Mouse (Mus musculus): Measurements from ENCODE around the gene Lcn11. TPM values are rescaled to one million over a fixed set of nuclear protein-coding genes. Genes with fewer than 3 reads are reported as not detected.

The Lcn11 gene
- polyA plus RNA-seq, 1 experiment from 2014 or later: not detected

GRCm38 (mm10) chr2:25773507-25773906, 3.3 kb upstream of the Lcn11 start:
- H3K9ac ChIP-seq (ENCODE audit: low read length): no peak overlapping the region
- no peak for ATAC-seq (ENCODE audit: insufficient number of reproducible peaks, low FRiP score, low TSS enrichment, low read depth)
- no peaks in the 10 kb centered on the region for H3K27me3 ChIP-seq (ENCODE audit: control insufficient read depth, insufficient read depth, low read length)
- no peak overlapping the region for H3K27ac ChIP-seq (replicated peaks; ENCODE audit: low read depth, low read length)
- WGBS: 79% methylated on average over 2 of the region's 2 CpGs
- no peaks in the 10 kb centered on the region for H3K9me3 ChIP-seq (ENCODE audit: control insufficient read depth, low read length)
- no peak for DNase-seq (ENCODE audit: low spot score)
- no peaks in the 10 kb centered on the region for H3K4me1 ChIP-seq (ENCODE audit: control insufficient read depth, insufficient read depth, low read length)
- H3K4me2 ChIP-seq (ENCODE audit: low read depth, severe bottlenecking): no peak overlapping the region
- no peaks in the 10 kb centered on the region for H3K36me3 ChIP-seq (ENCODE audit: control insufficient read depth, insufficient read depth, low read length)
- no peak overlapping the region for H3K4me3 ChIP-seq (ENCODE audit: low read depth, low read length)

DNA sequence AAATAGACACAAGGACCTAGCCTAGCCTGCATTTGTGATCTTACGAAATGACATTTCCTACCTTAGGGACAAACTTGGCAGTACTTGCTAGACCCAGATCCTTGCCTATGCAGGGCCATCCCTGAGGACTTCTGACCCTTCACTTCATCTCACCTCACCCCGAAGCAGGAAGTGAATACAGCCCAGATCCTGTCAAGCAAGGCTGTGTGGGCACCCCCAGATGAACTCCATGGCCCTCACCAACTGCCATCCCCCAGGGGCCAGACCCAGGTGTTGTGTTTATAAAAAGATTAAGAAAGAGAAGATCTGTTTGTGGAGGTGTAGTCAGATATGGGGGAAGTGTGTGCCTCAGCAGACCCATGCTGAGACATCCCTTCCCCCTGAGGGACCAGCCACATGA, 2.2 kb upstream of the Lcn11 start:
- DNase-seq (ENCODE audit: low spot score) (no peak), ATAC-seq (ENCODE audit: insufficient number of reproducible peaks, low FRiP score, low TSS enrichment, low read depth) (no peak)
- 89% methylated on average over 2 of the region's 2 CpGs for WGBS
- no peaks in the 10 kb centered on the region for H3K9me3 ChIP-seq (ENCODE audit: control insufficient read depth, low read length)
- H3K36me3 ChIP-seq (ENCODE audit: control insufficient read depth, insufficient read depth, low read length): no peaks in the 10 kb centered on the region
- H3K4me3 ChIP-seq (ENCODE audit: low read depth, low read length): no peak overlapping the region
- H3K9ac ChIP-seq (ENCODE audit: low read length): no peak overlapping the region
- H3K27ac ChIP-seq (replicated peaks; ENCODE audit: low read depth, low read length): no peak overlapping the region
- H3K27me3 ChIP-seq (ENCODE audit: control insufficient read depth, insufficient read depth, low read length): no peaks in the 10 kb centered on the region
- H3K4me2 ChIP-seq (ENCODE audit: low read depth, severe bottlenecking): no peak overlapping the region
- no peaks in the 10 kb centered on the region for H3K4me1 ChIP-seq (ENCODE audit: control insufficient read depth, insufficient read depth, low read length)

DNA sequence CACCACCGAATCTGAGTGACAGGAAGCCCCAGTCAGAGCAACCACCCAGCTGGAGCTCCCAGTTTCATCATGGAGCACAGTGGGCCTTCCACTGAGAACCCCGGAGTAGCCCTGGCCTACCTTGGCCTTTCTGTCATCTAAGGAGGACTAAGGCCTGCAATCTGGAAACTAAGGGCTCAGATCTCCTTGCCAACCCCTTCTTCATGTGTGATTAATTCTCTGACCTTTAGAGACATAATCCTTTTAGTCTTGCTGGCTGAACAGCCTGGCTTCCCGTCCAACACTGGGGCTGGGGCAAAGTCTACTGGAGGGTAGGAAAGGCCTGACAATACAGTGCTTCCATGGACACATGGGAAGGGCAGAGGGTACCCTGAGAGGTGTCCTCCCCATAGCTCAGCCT, 826 bp upstream of the Lcn11 start:
- no peak overlapping the region for H3K27ac ChIP-seq (replicated peaks; ENCODE audit: low read depth, low read length)
- ATAC-seq (ENCODE audit: insufficient number of reproducible peaks, low FRiP score, low TSS enrichment, low read depth) (no peak), DNase-seq (ENCODE audit: low spot score) (no peak)
- no peaks in the 10 kb centered on the region for H3K4me1 ChIP-seq (ENCODE audit: control insufficient read depth, insufficient read depth, low read length)
- no peaks in the 10 kb centered on the region for H3K9me3 ChIP-seq (ENCODE audit: control insufficient read depth, low read length)
- no peak overlapping the region for H3K4me2 ChIP-seq (ENCODE audit: low read depth, severe bottlenecking)
- H3K36me3 ChIP-seq (ENCODE audit: control insufficient read depth, insufficient read depth, low read length): no peaks in the 10 kb centered on the region
- 80% methylated on average over 3 of the region's 3 CpGs for WGBS
- H3K27me3 ChIP-seq (ENCODE audit: control insufficient read depth, insufficient read depth, low read length): no peaks in the 10 kb centered on the region
- H3K4me3 ChIP-seq (ENCODE audit: low read depth, low read length): no peak overlapping the region
- no peak overlapping the region for H3K9ac ChIP-seq (ENCODE audit: low read length)

DNA sequence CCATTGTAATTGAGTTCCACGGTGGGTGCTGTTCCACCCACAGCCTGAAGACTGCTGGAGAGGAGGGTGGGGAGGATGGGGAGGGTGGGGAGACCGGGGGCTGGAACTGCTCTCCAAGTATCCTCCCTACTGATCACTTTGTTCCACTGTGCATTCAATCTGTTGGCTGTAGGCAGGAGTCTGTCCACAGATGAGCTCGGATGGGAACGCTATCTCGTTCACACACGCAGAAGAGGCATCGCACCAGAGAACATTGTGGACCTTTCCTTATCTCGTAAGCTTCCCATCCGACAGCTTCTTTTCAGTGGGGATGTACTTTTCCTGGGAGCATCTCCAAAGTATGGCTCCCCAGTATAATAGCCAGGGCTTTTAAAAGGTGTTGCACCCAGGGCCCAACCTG, 2.3 kb downstream of the Lcn11 start:
- no peaks in the 10 kb centered on the region for H3K9me3 ChIP-seq (ENCODE audit: control insufficient read depth, low read length)
- H3K4me1 ChIP-seq (ENCODE audit: control insufficient read depth, insufficient read depth, low read length): no peaks in the 10 kb centered on the region
- ATAC-seq (ENCODE audit: insufficient number of reproducible peaks, low FRiP score, low TSS enrichment, low read depth) (no peak), DNase-seq (ENCODE audit: low spot score) (no peak)
- no peak overlapping the region for H3K27ac ChIP-seq (replicated peaks; ENCODE audit: low read depth, low read length)
- no peaks in the 10 kb centered on the region for H3K36me3 ChIP-seq (ENCODE audit: control insufficient read depth, insufficient read depth, low read length)
- H3K4me3 ChIP-seq (ENCODE audit: low read depth, low read length): no peak overlapping the region
- no peaks in the 10 kb centered on the region for H3K27me3 ChIP-seq (ENCODE audit: control insufficient read depth, insufficient read depth, low read length)
- 93% methylated on average over 9 of the region's 9 CpGs for WGBS
- no peak overlapping the region for H3K9ac ChIP-seq (ENCODE audit: low read length)
- H3K4me2 ChIP-seq (ENCODE audit: low read depth, severe bottlenecking): no peak overlapping the region

DNA sequence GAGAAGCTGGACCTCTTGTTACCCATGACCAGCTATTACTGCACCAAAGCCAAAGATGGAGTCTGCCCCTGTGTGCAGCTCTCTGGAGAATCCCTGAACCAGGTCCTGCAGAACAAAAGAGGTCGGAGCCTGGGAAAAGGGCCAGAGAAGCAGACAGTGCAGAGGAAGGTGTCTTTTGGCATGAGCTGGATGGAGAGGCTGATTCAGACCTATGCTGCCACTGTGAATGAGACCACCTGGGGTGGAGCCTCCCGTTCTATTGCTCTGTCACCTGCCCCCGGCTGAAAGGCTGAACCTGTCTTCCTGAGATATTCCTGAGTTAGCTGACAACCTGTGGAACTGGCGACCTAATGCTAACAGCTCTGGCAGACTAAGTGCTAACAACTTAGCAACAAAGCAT, 4.1 kb downstream of the Lcn11 start:
- H3K4me2 ChIP-seq (ENCODE audit: low read depth, severe bottlenecking): no peak overlapping the region
- H3K9me3 ChIP-seq (ENCODE audit: control insufficient read depth, low read length): no peaks in the 10 kb centered on the region
- H3K4me1 ChIP-seq (ENCODE audit: control insufficient read depth, insufficient read depth, low read length): no peaks in the 10 kb centered on the region
- no peak overlapping the region for H3K4me3 ChIP-seq (ENCODE audit: low read depth, low read length)
- H3K36me3 ChIP-seq (ENCODE audit: control insufficient read depth, insufficient read depth, low read length): no peaks in the 10 kb centered on the region
- no peak overlapping the region for H3K9ac ChIP-seq (ENCODE audit: low read length)
- DNase-seq (ENCODE audit: low spot score) (no peak), ATAC-seq (ENCODE audit: insufficient number of reproducible peaks, low FRiP score, low TSS enrichment, low read depth) (no peak)
- WGBS: 45% methylated on average over 4 of the region's 4 CpGs
- H3K27ac ChIP-seq (replicated peaks; ENCODE audit: low read depth, low read length): no peak overlapping the region
- no peaks in the 10 kb centered on the region for H3K27me3 ChIP-seq (ENCODE audit: control insufficient read depth, insufficient read depth, low read length)

DNA sequence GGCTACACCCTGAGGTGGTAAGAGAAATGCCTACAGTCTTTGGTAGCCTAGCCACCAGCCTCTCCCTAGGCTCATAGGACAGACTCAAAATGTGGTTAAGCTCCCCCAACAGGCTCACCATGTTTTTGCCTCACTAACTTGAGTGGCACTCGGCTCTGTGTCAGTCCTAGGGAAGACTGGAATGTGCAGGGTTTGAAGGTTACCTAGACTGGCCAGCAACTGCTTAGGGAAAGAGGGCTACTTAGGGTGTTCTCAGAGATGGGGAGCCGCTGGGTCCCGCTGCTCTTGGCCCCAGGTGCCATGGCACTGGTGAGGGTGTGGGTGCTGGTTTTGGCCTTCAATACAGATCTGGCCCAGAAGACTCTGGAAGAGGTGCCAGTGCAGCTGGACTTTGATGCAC, 5.1 kb downstream of the Lcn11 start, which contains the start of gene Gm13539:
TSS of gene Gm13539 (plus strand) at position 301 of the 400 bp plus-strand sequence.
- no peak for DNase-seq (ENCODE audit: low spot score)
- Histone ChIP-seq H3K4me2 (ENCODE audit: low read depth, severe bottlenecking) (no peak within 1 kb of the TSS), H3K36me3 (ENCODE audit: control insufficient read depth, insufficient read depth, low read length) (no peaks in the 10 kb centered on the region), H3K9me3 (ENCODE audit: control insufficient read depth, low read length) (no peaks in the 10 kb centered on the region), H3K4me3 (ENCODE audit: low read depth, low read length) (no peak within 1 kb of the TSS), H3K27ac (replicated peaks; ENCODE audit: low read depth, low read length) (no peak within 1 kb of the TSS), H3K4me1 (ENCODE audit: control insufficient read depth, insufficient read depth, low read length) (no peaks in the 10 kb centered on the region), H3K9ac (ENCODE audit: low read length) (no peak within 1 kb of the TSS), H3K27me3 (ENCODE audit: control insufficient read depth, insufficient read depth, low read length) (no peaks in the 10 kb centered on the region)
- ATAC-seq (ENCODE audit: insufficient number of reproducible peaks, low FRiP score, low TSS enrichment, low read depth): no peak
- 84% methylated on average over 3 of the region's 3 CpGs for WGBS

GRCm38 (mm10) chr2:25785573-25786322, 8.9 kb downstream of the Lcn11 start:
- WGBS: 75% methylated on average over 5 of the region's 5 CpGs
- no peaks in the 10 kb centered on the region for H3K4me1 ChIP-seq (ENCODE audit: control insufficient read depth, insufficient read depth, low read length)
- DNase-seq (ENCODE audit: low spot score) (no peak), ATAC-seq (ENCODE audit: insufficient number of reproducible peaks, low FRiP score, low TSS enrichment, low read depth) (no peak)
- no peak overlapping the region for H3K4me2 ChIP-seq (ENCODE audit: low read depth, severe bottlenecking)
- no peak overlapping the region for H3K9ac ChIP-seq (ENCODE audit: low read length)
- no peak overlapping the region for H3K27ac ChIP-seq (replicated peaks; ENCODE audit: low read depth, low read length)
- H3K9me3 ChIP-seq (ENCODE audit: control insufficient read depth, low read length): no peaks in the 10 kb centered on the region
- no peaks in the 10 kb centered on the region for H3K36me3 ChIP-seq (ENCODE audit: control insufficient read depth, insufficient read depth, low read length)
- no peak overlapping the region for H3K4me3 ChIP-seq (ENCODE audit: low read depth, low read length)
- H3K27me3 ChIP-seq (ENCODE audit: control insufficient read depth, insufficient read depth, low read length): no peaks in the 10 kb centered on the region

DNA sequence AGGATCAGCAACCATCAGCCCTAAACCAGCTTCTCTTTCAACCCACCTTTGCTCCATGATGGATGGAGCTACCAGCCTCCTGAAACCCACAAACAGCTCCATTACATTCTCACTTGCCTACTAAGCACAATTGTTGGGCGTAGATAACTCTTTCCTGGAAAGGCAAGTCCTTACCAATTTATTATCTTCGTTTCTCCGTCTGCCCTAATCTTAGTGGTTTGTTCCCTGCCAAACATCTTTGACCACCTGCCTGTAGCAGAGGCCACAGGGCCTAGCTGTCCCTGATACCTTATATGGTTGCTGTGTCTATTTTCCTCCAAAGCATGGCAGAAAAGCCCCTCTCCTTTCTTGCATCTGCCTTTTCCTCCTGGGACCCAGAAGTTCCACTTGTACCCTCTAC, 12.3 kb downstream of the Lcn11 start:
- ATAC-seq (ENCODE audit: insufficient number of reproducible peaks, low FRiP score, low TSS enrichment, low read depth) (no peak), DNase-seq (ENCODE audit: low spot score) (no peak)
- Histone ChIP-seq H3K4me2 (ENCODE audit: low read depth, severe bottlenecking) (no peak overlapping the region), H3K4me1 (ENCODE audit: control insufficient read depth, insufficient read depth, low read length) (no peaks in the 10 kb centered on the region), H3K27me3 (ENCODE audit: control insufficient read depth, insufficient read depth, low read length) (no peaks in the 10 kb centered on the region), H3K9me3 (ENCODE audit: control insufficient read depth, low read length) (no peaks in the 10 kb centered on the region), H3K36me3 (ENCODE audit: control insufficient read depth, insufficient read depth, low read length) (no peaks in the 10 kb centered on the region), H3K9ac (ENCODE audit: low read length) (no peak overlapping the region), H3K4me3 (ENCODE audit: low read depth, low read length) (no peak overlapping the region), H3K27ac (replicated peaks; ENCODE audit: low read depth, low read length) (no peak overlapping the region)
- WGBS: 91% methylated on average over 3 of the region's 3 CpGs

GRCm38 (mm10) chr2:25797635-25798034, 20.8 kb downstream of the Lcn11 start:
- 33% methylated on average over 2 of the region's 2 CpGs for WGBS
- Histone ChIP-seq H3K27ac (replicated peaks; ENCODE audit: low read depth, low read length) (no peak overlapping the region), H3K9ac (ENCODE audit: low read length) (no peak overlapping the region), H3K9me3 (ENCODE audit: control insufficient read depth, low read length) (no peaks in the 10 kb centered on the region), H3K4me2 (ENCODE audit: low read depth, severe bottlenecking) (no peak overlapping the region), H3K4me1 (ENCODE audit: control insufficient read depth, insufficient read depth, low read length) (no peaks in the 10 kb centered on the region), H3K36me3 (ENCODE audit: control insufficient read depth, insufficient read depth, low read length) (no peaks in the 10 kb centered on the region), H3K27me3 (ENCODE audit: control insufficient read depth, insufficient read depth, low read length) (no peaks in the 10 kb centered on the region), H3K4me3 (ENCODE audit: low read depth, low read length) (no peak overlapping the region)
- ATAC-seq (ENCODE audit: insufficient number of reproducible peaks, low FRiP score, low TSS enrichment, low read depth) (no peak), DNase-seq (ENCODE audit: low spot score) (peak; percentile 27)

Data from limb, embryonic 11.5 days (tissue).